ENCODE assay signal across 27 mouse cellular contexts in genomic region chr1:172289617-172289946, GRCm38 (mm10). TPM values are rescaled to one million over a fixed set of nuclear protein-coding genes. Genes with fewer than 3 reads are reported as not detected.
DNase-seq lines count a peak whose midpoint lies in the region; ATAC-seq and TF ChIP-seq lines count a peak whose summit lies in the region.
"Had no signal": no experiment of that assay in that cellular context is flagged by ENCODE, and none has a peak within 500 bp of the region (broad histone marks: within the 10 kb centered on the region; RNA-seq: fewer than 3 reads in every experiment).

No protein-coding gene starts in this region.

- ATAC-seq in intestine, embryonic 15.5 days = peak; percentile 77
- no peak for ATAC-seq in forebrain, postnatal 0 days
- ATAC-seq: forebrain, embryonic 14.5 days had no signal

- H3K4me2 ChIP-seq in intestine, embryonic 15.5 days (replicated peaks) = no peak overlapping the region
- no peak overlapping the region for H3K4me2 ChIP-seq in forebrain, postnatal 0 days (ENCODE audit: low read depth)
- H3K4me2 ChIP-seq: heart, embryonic 12.5 days; heart, embryonic 15.5 days; hindbrain, embryonic 15.5 days had no signal

- H3K4me3 ChIP-seq in gastrocnemius, adult 2 months = no peak overlapping the region
- H3K4me3 ChIP-seq in intestine, embryonic 15.5 days (replicated peaks) = no peak overlapping the region
- H3K4me3 ChIP-seq in forebrain, postnatal 0 days (ENCODE audit: low read depth, low read length) = no peak overlapping the region
- H3K4me3 ChIP-seq: forebrain, embryonic 10.5 days; heart, embryonic 12.5 days; heart, embryonic 15.5 days; hindbrain, embryonic 15.5 days had no signal

- no peak for TF ChIP-seq CTCF in gastrocnemius, adult 2 months (IDR thresholded peaks at IDR 0.05)
- no peak for TF ChIP-seq CTCF in forebrain, postnatal 0 days (IDR thresholded peaks at IDR 0.05; ENCODE audit: low read depth)

- no peaks in the 10 kb centered on the region for H3K4me1 ChIP-seq in intestine, embryonic 15.5 days (replicated peaks)
- H3K4me1 ChIP-seq in forebrain, postnatal 0 days (ENCODE audit: insufficient read depth) = no peaks in the 10 kb centered on the region
- H3K4me1 ChIP-seq: heart, embryonic 12.5 days had no signal

- H3K27ac ChIP-seq in gastrocnemius, adult 2 months = peak overlapping the region; percentile 87
- no peak overlapping the region for H3K27ac ChIP-seq in intestine, embryonic 15.5 days
- H3K27ac ChIP-seq in forebrain, postnatal 0 days (ENCODE audit: low read depth, low read length) = no peak overlapping the region
- H3K27ac ChIP-seq: forebrain, embryonic 10.5 days; heart, embryonic 15.5 days; hindbrain, embryonic 15.5 days had no signal

- no peaks in the 10 kb centered on the region for H3K27me3 ChIP-seq in intestine, embryonic 15.5 days (replicated peaks)
- H3K27me3 ChIP-seq in forebrain, postnatal 0 days (ENCODE audit: insufficient read depth, low read length) = no peaks in the 10 kb centered on the region
- H3K27me3 ChIP-seq: heart, embryonic 15.5 days; hindbrain, embryonic 15.5 days had no signal

- DNase-seq in gastrocnemius, adult 2 months = no peak
- no peak for DNase-seq in gastrocnemius, adult 18-20 months (ENCODE audit: low spot score)
- peak; percentile 32 for DNase-seq in large intestine, adult 2 months (ENCODE audit: low read depth, low spot score)
- DNase-seq in frontal cortex, postnatal 14 days (ENCODE audit: low spot score in 2 of 2) = no peak
- DNase-seq in forebrain, postnatal 0 days = no peak
- DNase-seq in adrenal gland, postnatal 4 days (ENCODE audit: low spot score in 2 of 2) = no peak
- DNase-seq: cerebellum, adult 18-20 months; cerebellum, adult 9-10 months; cerebellum, postnatal 14 days; gastrocnemius, postnatal 25 days; heart, adult 18-20 months; heart, postnatal 14 days; heart, postnatal 4 days; kidney, adult 11 months had no signal

- no peak overlapping the region for H3K9ac ChIP-seq in intestine, embryonic 15.5 days
- no peak overlapping the region for H3K9ac ChIP-seq in forebrain, postnatal 0 days
- H3K9ac ChIP-seq: heart, embryonic 12.5 days; heart, embryonic 15.5 days; hindbrain, embryonic 15.5 days had no signal

- WGBS in intestine, embryonic 15.5 days = 50% methylated on average over 3 of the region's 3 CpGs
- WGBS in large intestine, adult 2 months = 21% methylated on average over 3 of the region's 3 CpGs
- WGBS in forebrain, postnatal 0 days = 90% methylated on average over 3 of the region's 3 CpGs

- H3K36me3 ChIP-seq in intestine, embryonic 15.5 days = no peaks in the 10 kb centered on the region
- H3K36me3 ChIP-seq in forebrain, postnatal 0 days (ENCODE audit: insufficient read depth) = 0 out of 2 replicates have a peak, but pooled peaks cover 3% of the 10 kb centered on the region
- H3K36me3 ChIP-seq: forebrain, embryonic 10.5 days; G1E; hindbrain, embryonic 15.5 days had no signal

- intact Hi-C loops in gastrocnemius, adult 2 months (cut with DNase I) = no loop called here

- H3K9me3 ChIP-seq in intestine, embryonic 15.5 days = no peaks in the 10 kb centered on the region
- H3K9me3 ChIP-seq in forebrain, postnatal 0 days (ENCODE audit: low read length) = no peaks in the 10 kb centered on the region
- H3K9me3 ChIP-seq: forebrain, embryonic 10.5 days; G1E; heart, embryonic 12.5 days; heart, embryonic 15.5 days; hindbrain, embryonic 15.5 days had no signal

RNA-seq across cellular contexts. Expression of gene Atp1a2, which starts 8.3 kb away (rescaled TPM):
- 1,000 to 10,000 TPM in 1 of 2 experiments, 100 to 1,000 TPM in 1; 838 to 1,060 TPM for total RNA-seq in gastrocnemius, adult 2 months (2021)
- 1,000 to 10,000 TPM in 1 of 2 experiments, 100 to 1,000 TPM in 1; 896 to 1,049 TPM for total RNA-seq in gastrocnemius, adult 18-20 months (2021)
- polyA plus RNA-seq in intestine, embryonic 15.5 days (2015; fragmentation: Nextera tagmentation; extraction: Ambion mirVana) = 3.3 TPM in 2 replicates
- polyA plus RNA-seq in large intestine, adult 2 months (2012; rRNA removed) = 6.4 and 9.1 TPM in 2 replicates
- total RNA-seq in forebrain, postnatal 0 days (2014; rRNA removed) = 213 and 294 TPM in 2 replicates
- 54.4 and 75.2 TPM in 2 replicates for polyA plus RNA-seq in forebrain, postnatal 0 days (2015; fragmentation: Nextera tagmentation; extraction: Ambion mirVana)
- 10 to 100 TPM; 50.9 to 70.2 TPM for total RNA-seq in adrenal gland, postnatal 4 days (2021)
- polyA plus RNA-seq: G1E had no signal

RNA-seq across cellular contexts. Expression of gene Igsf8, which starts 28.1 kb away (rescaled TPM):
- 1 to 10 TPM; 7.4 to 8.3 TPM for total RNA-seq in gastrocnemius, adult 2 months (2021)
- total RNA-seq in gastrocnemius, adult 18-20 months (2021) = 10 to 100 TPM in 1 of 2 experiments, 1 to 10 TPM in 1; 7.6 to 10.6 TPM
- polyA plus RNA-seq in intestine, embryonic 15.5 days (2015; fragmentation: Nextera tagmentation; extraction: Ambion mirVana) = 46.1 and 53.3 TPM in 2 replicates
- 51.8 and 64.4 TPM in 2 replicates for polyA plus RNA-seq in large intestine, adult 2 months (2012; rRNA removed)
- total RNA-seq in forebrain, postnatal 0 days (2014; rRNA removed) = 117 and 136 TPM in 2 replicates
- polyA plus RNA-seq in forebrain, postnatal 0 days (2015; fragmentation: Nextera tagmentation; extraction: Ambion mirVana) = 110 and 113 TPM in 2 replicates
- 10 to 100 TPM; 45.3 to 55.6 TPM for total RNA-seq in adrenal gland, postnatal 4 days (2021)

RNA-seq across cellular contexts. Expression of gene Atp1a4, which starts 31.4 kb away (rescaled TPM):
- under 1 TPM; 0.20 to 0.43 TPM for total RNA-seq in gastrocnemius, adult 2 months (2021)
- total RNA-seq in gastrocnemius, adult 18-20 months (2021) = under 1 TPM; 0.40 to 0.43 TPM
- not detected in 2 replicates for polyA plus RNA-seq in intestine, embryonic 15.5 days (2015; fragmentation: Nextera tagmentation; extraction: Ambion mirVana)
- polyA plus RNA-seq in large intestine, adult 2 months (2012; rRNA removed) = 0.05 and 0.10 TPM in 2 replicates
- total RNA-seq in forebrain, postnatal 0 days (2014; rRNA removed) = not detected in 2 replicates
- not detected in 2 replicates for polyA plus RNA-seq in forebrain, postnatal 0 days (2015; fragmentation: Nextera tagmentation; extraction: Ambion mirVana)
- total RNA-seq in adrenal gland, postnatal 4 days (2021) = under 1 TPM; 0.39 to 0.45 TPM
- total RNA-seq: CH12.LX; heart, adult 18-20 months; heart, postnatal 14 days had no signal
- polyA plus RNA-seq: activated CD4-positive, CD25-positive, alpha-beta regulatory T cell, adult 4 months; embryonic facial prominence, embryonic 11.5 days; embryonic facial prominence, embryonic 14.5 days; forebrain, embryonic 10.5 days; G1E; hindbrain, embryonic 11.5 days had no signal

RNA-seq across cellular contexts. Expression of gene Kcnj9, which starts 39.5 kb away (rescaled TPM):
- total RNA-seq in gastrocnemius, adult 2 months (2021) = not detected
- total RNA-seq in gastrocnemius, adult 18-20 months (2021) = not detected
- polyA plus RNA-seq in intestine, embryonic 15.5 days (2015; fragmentation: Nextera tagmentation; extraction: Ambion mirVana) = 0.08 TPM in 1 of 2 replicates, not detected in the other
- 0.11 and 0.18 TPM in 2 replicates for polyA plus RNA-seq in large intestine, adult 2 months (2012; rRNA removed)
- total RNA-seq in forebrain, postnatal 0 days (2014; rRNA removed) = 7.5 and 8.6 TPM in 2 replicates
- 2.9 and 4.8 TPM in 2 replicates for polyA plus RNA-seq in forebrain, postnatal 0 days (2015; fragmentation: Nextera tagmentation; extraction: Ambion mirVana)
- under 1 TPM; 0.11 to 0.20 TPM for total RNA-seq in adrenal gland, postnatal 4 days (2021)
- total RNA-seq: G1E; gastrocnemius, adult 8-10 months; gastrocnemius, postnatal 25 days; heart, adult 18-20 months; heart, postnatal 14 days; heart, postnatal 4 days had no signal
- polyA plus RNA-seq: G1E; heart, embryonic 12.5 days; heart, embryonic 15.5 days had no signal

RNA-seq across cellular contexts. Expression of gene Kcnj10, which starts 51.4 kb away (rescaled TPM):
- total RNA-seq in gastrocnemius, adult 2 months (2021) = under 1 TPM in 1 of 2 experiments, not detected in 1; 0.06 TPM
- under 1 TPM; 0.05 to 0.17 TPM for total RNA-seq in gastrocnemius, adult 18-20 months (2021)
- polyA plus RNA-seq in intestine, embryonic 15.5 days (2015; fragmentation: Nextera tagmentation; extraction: Ambion mirVana) = 0.08 TPM in 2 replicates
- polyA plus RNA-seq in large intestine, adult 2 months (2012; rRNA removed) = 0.86 and 1.5 TPM in 2 replicates
- 3.2 and 4.1 TPM in 2 replicates for total RNA-seq in forebrain, postnatal 0 days (2014; rRNA removed)
- polyA plus RNA-seq in forebrain, postnatal 0 days (2015; fragmentation: Nextera tagmentation; extraction: Ambion mirVana) = 1.4 and 2.9 TPM in 2 replicates
- total RNA-seq in adrenal gland, postnatal 4 days (2021) = 1 to 10 TPM; 1.8 to 4.5 TPM
- polyA plus RNA-seq: G1E; heart, embryonic 12.5 days had no signal

Comparison
In these comparisons a context has a peak if more than half of its experiments do, and no peak if none do; other contexts are left out.
1. RNA of gene Igsf8, which starts 28.1 kb away (total RNA-seq): 117 to 136 TPM in forebrain, postnatal 0 days and 45.3 to 55.6 TPM in adrenal gland, postnatal 4 days; 7.6 to 10.6 TPM in gastrocnemius, adult 18-20 months and 7.4 to 8.3 TPM in gastrocnemius, adult 2 months; every median in the first group is over 4 times any median in the second.